Mouse (Mus musculus) lung, embryonic 16.5 days (tissue): ENCODE measurements around the gene Hoxd10. TPM values are rescaled to one million over a fixed set of nuclear protein-coding genes. Genes with fewer than 3 reads are reported as not detected.
A peak's percentile ranks its signal among the peaks of the same experiment; 100 is the strongest.

Experiments
- ATAC-seq: fragments of 200-750 bp; cut with Nextera tagmentation; 2 replicates; pipeline ENCODE4 v1.8.0; 2017; ENCODE audit warnings: low read depth, mild to moderate bottlenecking, moderate library complexity
- H3K27ac ChIP-seq: fragments of 300-500 bp; sonication (generic); 2 replicates; pipeline ENCODE4 v1.5.1; 2014; ENCODE audit warnings: mild to moderate bottlenecking, control low read depth, low read length
- H3K27me3 ChIP-seq: fragments of 300-500 bp; sonication (generic); 2 replicates; pipeline ENCODE4 v1.6.1; 2014; ENCODE audit warnings: low read depth, low read length, mixed read lengths; ENCODE audit not compliant: control insufficient read depth, insufficient read depth
- H3K36me3 ChIP-seq: fragments of 300-500 bp; sonication (generic); 2 replicates; pipeline ENCODE4 v1.6.1; 2014; ENCODE audit warnings: low read length; ENCODE audit not compliant: control insufficient read depth, insufficient read depth
- H3K4me1 ChIP-seq: fragments of 300-500 bp; sonication (generic); replicated peaks from 2 replicates; pipeline ENCODE4 v1.6.1; 2014; ENCODE audit warnings: low read length, mixed read lengths; ENCODE audit not compliant: control insufficient read depth, insufficient read depth
- H3K4me2 ChIP-seq: fragments of 300-500 bp; sonication (generic); 2 replicates; pipeline ENCODE4 v1.6.1; 2014; ENCODE audit warnings: low read depth, low read length, control low read depth
- H3K4me3 ChIP-seq: fragments of 300-500 bp; sonication (generic); 2 replicates; pipeline ENCODE4 v1.5.1; 2014; ENCODE audit warnings: mild to moderate bottlenecking, low read length, control low read depth
- H3K9ac ChIP-seq: fragments of 300-500 bp; sonication (generic); 2 replicates; pipeline ENCODE4 v1.6.1; 2014; ENCODE audit warnings: low read length, control low read depth
- H3K9me3 ChIP-seq: fragments of 300-500 bp; sonication (generic); 2 replicates; pipeline ENCODE4 v1.6.1; 2016; ENCODE audit warnings: low read length; ENCODE audit not compliant: control insufficient read depth
- WGBS: fragments of 180-500 bp; shearing (Covaris S2); extraction: QIAGEN DNeasy Blood & Tissue Kit; methylation state at CpG from one replicate; pipeline ENCODE4 v1.1.7; 2014; 5-methylcytosine and 5-hydroxymethylcytosine counted together
- polyA plus RNA-seq: library from polyadenylated mRNA; unstranded; fragments of >200 nt; fragmentation: Nextera tagmentation; extraction: Ambion mirVana; gene quantifications from 2 replicates; pipeline ENCODE4 v1.2.1, GENCODE M21; 2015

Hoxd10 gene
- polyA plus RNA-seq, 1 experiment from 2014 or later = 0.19 TPM

DNA sequence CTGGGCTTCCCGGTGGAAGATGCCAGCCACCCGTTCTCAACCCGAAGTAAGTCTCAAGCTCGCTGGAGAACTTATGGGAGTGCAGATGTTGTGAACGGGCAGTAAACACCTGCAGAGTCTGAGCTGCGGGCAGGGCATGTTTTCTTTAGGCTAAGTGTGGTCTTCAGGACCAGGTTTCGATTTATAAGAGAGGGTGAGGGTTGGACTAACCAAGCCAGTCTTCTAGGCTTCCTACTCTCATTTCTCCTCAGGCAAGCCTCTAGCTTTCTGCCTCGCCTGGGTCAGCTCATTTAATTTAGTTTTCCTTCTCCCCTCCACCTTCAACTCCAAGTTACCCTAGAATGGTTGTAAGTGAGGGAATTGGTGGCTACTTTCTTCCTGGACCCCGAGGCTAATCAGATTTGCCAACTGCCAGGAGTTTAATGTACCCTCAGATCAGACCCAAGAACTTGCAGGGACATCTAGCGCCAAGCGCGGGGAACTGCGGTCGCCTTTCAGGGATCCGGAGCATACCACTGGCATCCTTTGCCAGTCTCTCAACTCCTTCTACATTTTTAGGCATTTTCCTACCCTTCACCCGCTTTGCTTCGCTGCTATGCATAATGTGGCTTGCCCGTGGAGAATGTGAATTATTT, 28.3 kb upstream of the Hoxd10 start:
- no peak overlapping the region for H3K4me3 ChIP-seq
- H3K4me1 ChIP-seq = peaks cover 5% of the 10 kb centered on the region; the same call in 1 of the 2 replicates
- no peak for ATAC-seq
- H3K4me2 ChIP-seq = no peak overlapping the region
- WGBS = 3% methylated on average over 18 of the region's 18 CpGs
- no peaks in the 10 kb centered on the region for H3K9me3 ChIP-seq
- H3K27me3 ChIP-seq = peaks cover 92% of the 10 kb centered on the region
- no peaks in the 10 kb centered on the region for H3K36me3 ChIP-seq
- no peak overlapping the region for H3K27ac ChIP-seq
- no peak overlapping the region for H3K9ac ChIP-seq

DNA sequence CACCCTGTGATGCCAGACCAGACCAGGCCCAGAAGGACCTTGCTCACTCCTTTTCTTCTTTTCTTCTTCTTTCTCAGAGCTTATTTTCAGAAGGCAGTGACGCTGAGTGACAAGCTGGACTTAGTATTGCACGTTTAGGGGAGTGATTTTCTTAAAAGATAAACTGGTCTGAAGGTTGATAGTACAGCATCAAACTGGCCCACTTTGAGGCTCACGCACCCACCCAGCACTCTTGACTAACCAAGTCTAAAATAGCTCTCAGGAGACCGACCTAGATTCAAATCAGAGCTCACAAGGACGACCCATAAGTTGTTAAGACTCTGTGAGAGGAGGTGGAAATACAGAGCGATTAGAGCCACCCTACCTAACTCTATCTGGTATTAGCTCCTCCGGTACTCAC, 25.3 kb upstream of the Hoxd10 start:
- Histone ChIP-seq H3K27me3 (peaks cover 91% of the 10 kb centered on the region), H3K4me2 (no peak overlapping the region), H3K27ac (no peak overlapping the region), H3K4me3 (no peak overlapping the region), H3K9me3 (no peaks in the 10 kb centered on the region), H3K36me3 (no peaks in the 10 kb centered on the region), H3K9ac (no peak overlapping the region), H3K4me1 (peaks cover 8% of the 10 kb centered on the region; the same call in 1 of the 2 replicates)
- ATAC-seq = no peak
- 7% methylated on average over 7 of the region's 7 CpGs for WGBS

DNA sequence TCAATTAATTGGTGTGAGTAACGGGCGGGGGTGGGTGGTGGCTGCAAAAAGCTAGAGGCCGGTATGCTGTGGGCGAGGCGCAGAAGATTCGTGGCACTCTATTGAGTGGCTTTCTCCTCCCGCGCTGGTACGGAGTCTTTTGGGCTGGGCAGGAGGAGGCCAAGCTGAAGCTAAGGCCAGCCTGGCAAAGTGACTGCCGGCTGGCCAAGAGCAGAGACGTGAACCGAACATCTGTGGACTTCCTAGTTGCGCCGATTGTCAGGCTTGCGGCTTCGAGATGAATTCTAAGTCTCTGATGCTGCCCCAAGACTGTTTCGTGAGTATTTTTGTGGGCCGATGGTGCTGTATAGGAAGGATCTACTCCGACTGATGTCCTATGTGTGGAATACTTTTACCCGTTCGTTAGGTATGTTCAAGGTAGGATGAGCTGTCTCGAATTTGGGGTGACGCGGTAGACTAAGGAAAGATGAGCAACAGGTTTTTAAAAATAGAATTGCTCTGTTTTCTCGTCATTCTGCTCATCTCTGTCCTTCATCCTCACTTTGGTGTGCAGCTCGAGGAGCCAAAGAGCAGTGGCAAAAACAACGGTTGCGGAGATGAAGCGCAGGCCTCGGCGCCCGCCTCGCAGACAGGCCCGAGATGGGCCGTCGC, 24.4 kb upstream of the Hoxd10 start:
- H3K4me2 ChIP-seq = no peak overlapping the region
- WGBS = 3% methylated on average over 36 of the region's 36 CpGs

DNA sequence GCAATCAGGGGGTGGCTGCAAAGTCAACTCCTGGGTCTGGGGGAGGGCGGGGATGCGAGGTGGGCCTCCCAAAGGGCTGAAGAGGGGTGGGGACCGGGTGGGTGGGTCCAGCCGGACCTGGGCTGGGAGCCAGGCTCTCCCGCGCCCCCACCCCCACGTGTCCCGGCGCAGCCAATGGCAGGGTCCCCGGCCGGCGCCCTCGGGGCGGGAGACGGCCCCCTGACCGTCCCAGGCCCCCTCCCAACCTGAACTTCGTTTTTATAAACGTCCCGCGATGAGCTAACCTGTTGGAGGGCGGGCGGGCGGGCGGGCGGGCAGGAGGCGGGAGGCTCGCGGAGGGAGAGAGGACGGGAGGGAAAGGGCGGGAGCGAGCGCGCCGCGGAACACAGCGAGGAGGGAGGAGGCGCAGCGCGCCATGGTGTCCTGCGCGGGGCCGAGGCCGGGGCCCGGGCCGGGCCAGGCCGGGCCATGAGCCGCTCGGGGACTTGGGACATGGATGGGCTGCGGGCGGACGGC, 23.8 kb upstream of the Hoxd10 start, which contains the start of gene Hoxd13:
Hoxd13 (plus strand) TSS at position 469 of the 516 bp plus-strand sequence.
- Histone ChIP-seq H3K4me1 (peaks cover 8% of the 10 kb centered on the region; the same call in 1 of the 2 replicates), H3K9me3 (no peaks in the 10 kb centered on the region), H3K4me3 (peak within 1 kb of the TSS; percentile 47), H3K27me3 (peaks cover 91% of the 10 kb centered on the region), H3K4me2 (peak within 1 kb of the TSS; percentile 70), H3K9ac (no peak within 1 kb of the TSS), H3K36me3 (no peaks in the 10 kb centered on the region), H3K27ac (no peak within 1 kb of the TSS)
- 0% methylated on average over 3 of the region's 51 CpGs for WGBS
- peak; percentile 53; the same call in 1 of the 2 replicates for ATAC-seq

More for the DNA sequence above, 24.4 kb upstream of the Hoxd10 start:
- Histone ChIP-seq H3K9ac (no peak overlapping the region), H3K27ac (no peak overlapping the region), H3K36me3 (no peaks in the 10 kb centered on the region), H3K27me3 (peaks cover 91% of the 10 kb centered on the region), H3K4me3 (no peak overlapping the region; the same call in 1 of the 2 replicates), H3K4me1 (peaks cover 8% of the 10 kb centered on the region; the same call in 1 of the 2 replicates), H3K9me3 (no peaks in the 10 kb centered on the region)
- ATAC-seq = 0 out of 2 replicates have a peak, but pooled peaks have one; percentile 8

DNA sequence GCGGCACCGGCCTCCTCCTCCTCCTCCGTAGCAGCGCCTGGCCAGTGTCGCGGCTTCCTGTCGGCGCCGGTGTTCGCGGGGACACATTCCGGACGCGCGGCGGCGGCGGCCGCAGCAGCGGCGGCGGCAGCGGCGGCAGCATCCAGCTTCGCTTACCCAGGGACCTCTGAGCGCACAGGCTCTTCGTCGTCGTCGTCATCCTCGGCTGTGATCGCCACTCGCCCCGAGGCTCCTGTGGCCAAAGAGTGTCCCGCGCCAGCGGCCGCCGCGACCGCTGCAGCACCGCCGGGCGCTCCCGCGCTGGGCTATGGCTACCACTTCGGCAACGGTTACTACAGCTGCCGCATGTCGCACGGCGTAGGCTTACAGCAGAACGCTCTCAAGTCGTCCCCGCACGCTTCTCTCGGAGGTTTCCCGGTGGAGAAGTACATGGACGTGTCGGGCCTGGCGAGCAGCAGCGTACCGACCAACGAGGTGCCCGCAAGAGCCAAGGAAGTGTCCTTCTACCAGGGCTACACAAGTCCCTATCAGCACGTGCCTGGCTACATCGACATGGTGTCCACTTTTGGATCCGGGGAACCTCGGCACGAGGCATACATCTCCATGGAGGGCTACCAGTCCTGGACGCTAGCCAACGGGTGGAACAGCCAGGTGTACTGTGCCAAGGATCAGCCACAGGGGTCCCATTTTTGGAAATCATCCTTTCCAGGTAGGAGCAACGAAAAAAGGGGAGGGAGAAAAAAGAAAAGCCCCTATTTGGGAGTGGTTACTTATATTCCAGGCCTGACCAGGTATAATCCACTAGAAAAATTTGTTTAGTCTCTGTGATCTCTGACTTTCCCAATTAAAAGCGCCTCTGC, 23.1 kb upstream of the Hoxd10 start:
- Histone ChIP-seq H3K4me1 (peaks cover 8% of the 10 kb centered on the region; the same call in 1 of the 2 replicates), H3K9me3 (no peaks in the 10 kb centered on the region), H3K27ac (no peak overlapping the region), H3K36me3 (no peaks in the 10 kb centered on the region), H3K9ac (no peak overlapping the region), H3K4me3 (peak overlapping the region; percentile 47), H3K4me2 (peak overlapping the region; percentile 70), H3K27me3 (peaks cover 91% of the 10 kb centered on the region)
- WGBS = 1% methylated on average over 63 of the region's 74 CpGs
- peak; percentile 62 for ATAC-seq

DNA sequence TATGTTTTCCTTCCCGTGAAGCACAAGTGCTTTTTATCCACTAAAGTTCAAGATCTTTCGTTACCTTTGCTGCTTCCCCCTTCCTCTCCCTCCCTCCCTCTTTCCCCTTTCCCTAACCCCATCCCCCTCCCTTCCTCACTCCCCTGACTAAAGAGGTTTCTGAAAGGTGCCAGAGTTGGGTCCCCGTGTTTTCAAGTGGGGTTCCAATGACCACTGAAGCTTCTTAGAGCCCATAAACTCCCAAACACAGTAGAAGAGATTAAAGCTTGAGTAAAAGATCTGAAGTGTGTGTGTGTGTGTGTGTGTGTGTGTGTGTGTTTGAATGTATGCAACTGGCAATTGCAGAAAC, 22.5 kb upstream of the Hoxd10 start:
- no peak for ATAC-seq
- H3K27me3 ChIP-seq = peaks cover 91% of the 10 kb centered on the region
- WGBS = 0% methylated on average over 3 of the region's 3 CpGs
- H3K4me1 ChIP-seq = peaks cover 8% of the 10 kb centered on the region; the same call in 1 of the 2 replicates
- H3K9ac ChIP-seq = no peak overlapping the region
- no peak overlapping the region for H3K27ac ChIP-seq
- H3K36me3 ChIP-seq = no peaks in the 10 kb centered on the region
- no peaks in the 10 kb centered on the region for H3K9me3 ChIP-seq
- H3K4me3 ChIP-seq = no peak overlapping the region
- H3K4me2 ChIP-seq = no peak overlapping the region

DNA sequence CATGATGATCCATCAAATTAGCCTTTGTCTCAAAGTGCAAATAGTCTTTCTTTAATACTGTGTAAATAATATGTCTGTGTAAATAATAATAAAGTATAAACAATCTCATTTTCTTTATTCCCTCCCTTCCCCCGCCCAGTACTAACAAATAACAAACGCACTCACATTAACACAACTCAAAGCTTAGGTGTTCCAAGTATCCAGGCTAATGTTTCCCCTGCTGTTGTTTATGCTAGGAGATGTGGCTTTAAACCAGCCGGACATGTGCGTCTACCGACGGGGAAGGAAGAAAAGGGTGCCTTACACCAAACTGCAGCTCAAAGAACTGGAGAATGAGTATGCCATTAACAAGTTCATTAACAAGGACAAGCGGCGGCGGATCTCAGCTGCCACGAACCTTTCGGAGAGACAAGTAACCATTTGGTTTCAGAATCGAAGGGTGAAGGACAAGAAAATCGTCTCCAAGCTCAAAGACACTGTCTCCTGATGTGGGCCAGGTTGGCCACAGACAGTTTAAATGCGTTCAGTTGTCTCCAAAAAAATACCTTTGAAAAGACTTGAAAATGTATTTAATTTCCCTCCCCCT, 22.0 kb upstream of the Hoxd10 start:
- Histone ChIP-seq H3K36me3 (no peaks in the 10 kb centered on the region), H3K4me2 (no peak overlapping the region), H3K9me3 (no peaks in the 10 kb centered on the region), H3K27me3 (peaks cover 91% of the 10 kb centered on the region), H3K4me3 (no peak overlapping the region), H3K9ac (no peak overlapping the region), H3K27ac (no peak overlapping the region), H3K4me1 (peaks cover 8% of the 10 kb centered on the region; the same call in 1 of the 2 replicates)
- WGBS = 3% methylated on average over 14 of the region's 14 CpGs
- ATAC-seq = no peak

DNA sequence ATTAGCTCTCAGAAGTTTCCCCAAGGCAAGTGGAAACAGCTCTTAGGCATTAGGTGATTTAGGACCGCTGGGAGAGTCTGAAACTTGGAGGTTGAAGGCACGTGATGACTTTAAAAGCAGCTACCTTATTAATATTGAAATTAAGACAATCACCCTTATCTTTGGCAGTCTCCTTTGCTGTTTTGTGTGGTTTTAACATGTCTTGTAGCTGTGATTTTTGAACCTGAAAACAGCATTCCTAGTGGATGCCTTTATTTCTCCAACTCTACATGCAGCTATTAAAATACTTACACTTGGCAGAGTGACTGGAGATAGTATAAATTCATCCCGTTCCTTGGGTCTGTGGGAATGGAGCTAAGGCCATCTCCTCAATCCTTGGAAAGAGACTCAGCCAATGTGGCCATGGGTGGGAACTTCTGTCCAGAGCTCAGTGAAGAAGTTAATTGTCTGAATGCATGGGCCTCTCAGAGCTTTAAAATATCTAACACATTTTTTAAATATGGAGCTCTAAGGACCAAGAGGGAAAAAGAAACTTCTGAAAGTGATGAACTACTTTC, 21.0 kb upstream of the Hoxd10 start:
- no peaks in the 10 kb centered on the region for H3K36me3 ChIP-seq
- no peaks in the 10 kb centered on the region for H3K9me3 ChIP-seq
- H3K4me2 ChIP-seq = no peak overlapping the region
- H3K9ac ChIP-seq = no peak overlapping the region
- H3K27ac ChIP-seq = no peak overlapping the region
- H3K27me3 ChIP-seq = peaks cover 93% of the 10 kb centered on the region
- peaks cover 8% of the 10 kb centered on the region; the same call in 1 of the 2 replicates for H3K4me1 ChIP-seq
- no peak overlapping the region for H3K4me3 ChIP-seq
- no peak for ATAC-seq
- WGBS = 3% methylated on average over 3 of the region's 3 CpGs
